ENCODE assay signal across 7 mouse cellular contexts in the genomic region with DNA sequence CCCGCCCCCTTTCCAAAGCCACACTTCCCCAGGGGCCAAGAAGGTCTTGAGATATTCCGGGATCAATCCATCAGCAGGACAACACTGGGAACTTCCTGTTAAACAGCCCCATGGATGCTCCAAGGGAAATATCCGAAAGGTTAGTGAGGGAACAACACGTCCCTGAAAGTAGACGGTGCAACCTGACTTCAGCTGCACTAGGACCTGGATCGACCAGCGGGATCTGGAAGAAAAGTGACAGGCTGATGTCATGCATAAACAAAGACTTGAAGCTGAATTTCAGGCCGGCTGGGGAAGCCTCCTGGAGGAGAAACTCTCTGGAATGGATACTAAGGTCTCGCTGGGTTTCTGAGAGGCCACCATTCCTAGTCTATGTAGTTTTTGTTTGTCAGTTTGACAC. TPM values are rescaled to one million over a fixed set of nuclear protein-coding genes. Genes with fewer than 3 reads are reported as not detected.
DNase-seq lines count a peak whose midpoint lies in the region; ATAC-seq and TF ChIP-seq lines count a peak whose summit lies in the region.

No protein-coding gene starts in this region.

- 5% methylated on average over 9 of the region's 9 CpGs for WGBS in embryonic facial prominence, embryonic 12.5 days
- WGBS in limb, embryonic 12.5 days: 2% methylated on average over 9 of the region's 9 CpGs
- WGBS in small intestine, adult 2 months: 5% methylated on average over 9 of the region's 9 CpGs

- no peak for TF ChIP-seq POLR2A in small intestine, adult 2 months (IDR thresholded peaks at IDR 0.05; ENCODE audit: low read depth, low read length)

- no peak for DNase-seq in layer of hippocampus, adult 2 months (ENCODE audit: low spot score in 2 of 2)
- DNase-seq in layer of hippocampus, postnatal 25 days (ENCODE audit: extremely low spot score in 1 of 2, low spot score in 1 of 2): no peak
- peak; percentile 81 for DNase-seq in MN1 (ENCODE audit: low spot score)
- DNase-seq in gastrocnemius, postnatal 36 days: no peak

- H3K27ac ChIP-seq in layer of hippocampus, adult 2 months: peak overlapping the region; percentile 98; the same call in 1 of the 2 replicates
- H3K27ac ChIP-seq in embryonic facial prominence, embryonic 12.5 days: no peak overlapping the region
- no peak overlapping the region for H3K27ac ChIP-seq in limb, embryonic 12.5 days
- no peak overlapping the region for H3K27ac ChIP-seq in small intestine, adult 2 months (ENCODE audit: insufficient read depth, low read depth, low read length)

- H3K4me3 ChIP-seq in layer of hippocampus, adult 2 months: peak overlapping the region; percentile 75
- H3K4me3 ChIP-seq in embryonic facial prominence, embryonic 12.5 days: peak overlapping the region; percentile 53
- peak overlapping the region; percentile 63 for H3K4me3 ChIP-seq in limb, embryonic 12.5 days (replicated peaks)
- H3K4me3 ChIP-seq in small intestine, adult 2 months (ENCODE audit: low read depth, low read length): peak overlapping the region; percentile 96

- no peaks in the 10 kb centered on the region for H3K4me1 ChIP-seq in embryonic facial prominence, embryonic 12.5 days
- peaks cover 18% of the 10 kb centered on the region for H3K4me1 ChIP-seq in limb, embryonic 12.5 days (replicated peaks)
- H3K4me1 ChIP-seq in small intestine, adult 2 months (ENCODE audit: control insufficient read depth, insufficient read depth, insufficient read length, low read length): peaks cover 13% of the 10 kb centered on the region

- H3K9me3 ChIP-seq in embryonic facial prominence, embryonic 12.5 days: no peaks in the 10 kb centered on the region
- H3K9me3 ChIP-seq in limb, embryonic 12.5 days: 0 out of 2 replicates have a peak, but pooled peaks cover 5% of the 10 kb centered on the region

- peaks cover 16% of the 10 kb centered on the region for H3K27me3 ChIP-seq in embryonic facial prominence, embryonic 12.5 days
- peaks cover 33% of the 10 kb centered on the region for H3K27me3 ChIP-seq in limb, embryonic 12.5 days
- no peaks in the 10 kb centered on the region for H3K27me3 ChIP-seq in small intestine, adult 2 months (ENCODE audit: control insufficient read depth, insufficient read depth, low read length)

- 0 out of 2 replicates have a peak, but pooled peaks have one; percentile 13 for ATAC-seq in embryonic facial prominence, embryonic 12.5 days (ENCODE audit: insufficient number of reproducible peaks, insufficient read depth, low FRiP score, low TSS enrichment)
- ATAC-seq in limb, embryonic 12.5 days (ENCODE audit: insufficient number of reproducible peaks, insufficient read depth, low FRiP score, low TSS enrichment, low read depth): peak; percentile 40; the same call in 1 of the 2 replicates

- intact Hi-C loops in gastrocnemius, postnatal 36 days (cut with DNase I): loop anchor here (5.0 kb wide), 1 partner anchor 35 kb away; no protein-coding TSS in a partner anchor

- no peak overlapping the region; the same call in 1 of the 2 replicates for H3K9ac ChIP-seq in embryonic facial prominence, embryonic 12.5 days
- peak overlapping the region; percentile 52; the same call in 1 of the 2 replicates for H3K9ac ChIP-seq in limb, embryonic 12.5 days (replicated peaks)

- H3K4me2 ChIP-seq in embryonic facial prominence, embryonic 12.5 days (replicated peaks): peak overlapping the region; percentile 99
- peak overlapping the region; percentile 99 for H3K4me2 ChIP-seq in limb, embryonic 12.5 days

- no peaks in the 10 kb centered on the region for H3K36me3 ChIP-seq in embryonic facial prominence, embryonic 12.5 days
- no peaks in the 10 kb centered on the region for H3K36me3 ChIP-seq in limb, embryonic 12.5 days
- no peaks in the 10 kb centered on the region for H3K36me3 ChIP-seq in small intestine, adult 2 months (ENCODE audit: control insufficient read depth, insufficient read depth, low read length)

- peak; percentile 6; the same call in 1 of the 2 replicates for TF ChIP-seq CTCF in layer of hippocampus, adult 2 months (conservative IDR thresholded peaks at IDR 0.05)
- TF ChIP-seq CTCF in small intestine, adult 2 months (IDR thresholded peaks at IDR 0.05; ENCODE audit: extremely low read depth, insufficient read length, insufficient replicate concordance, low read depth, low read length): no peak

RNA-seq across cellular contexts. Expression of a gene that starts 0.5 kb away (rescaled TPM):
- 10 to 100 TPM; 19.9 to 22.3 TPM for total RNA-seq in layer of hippocampus, adult 2 months (2021)
- total RNA-seq in layer of hippocampus, postnatal 25 days (2021): 10 to 100 TPM; 17.8 to 23.4 TPM
- polyA plus RNA-seq in embryonic facial prominence, embryonic 12.5 days (2016; fragmentation: Nextera tagmentation; extraction: Ambion mirVana): 9.5 and 9.7 TPM in 2 replicates
- 5.1 and 5.4 TPM in 2 replicates for polyA plus RNA-seq in limb, embryonic 12.5 days (2016; fragmentation: Nextera tagmentation; extraction: Ambion mirVana)
- polyA plus RNA-seq in small intestine, adult 2 months (2012; rRNA removed): 25.9 and 28.9 TPM in 2 replicates
- 10 to 100 TPM; 21.1 to 26.3 TPM for total RNA-seq in gastrocnemius, postnatal 36 days (2021)

RNA-seq across cellular contexts. Expression of a gene that starts 39.3 kb away (rescaled TPM):
- 100 to 1,000 TPM; 154 to 156 TPM for total RNA-seq in layer of hippocampus, adult 2 months (2021)
- 100 to 1,000 TPM; 135 to 150 TPM for total RNA-seq in layer of hippocampus, postnatal 25 days (2021)
- 16.7 and 16.8 TPM in 2 replicates for polyA plus RNA-seq in embryonic facial prominence, embryonic 12.5 days (2016; fragmentation: Nextera tagmentation; extraction: Ambion mirVana)
- polyA plus RNA-seq in limb, embryonic 12.5 days (2016; fragmentation: Nextera tagmentation; extraction: Ambion mirVana): 16.4 and 16.9 TPM in 2 replicates
- polyA plus RNA-seq in small intestine, adult 2 months (2012; rRNA removed): 13.4 and 24.0 TPM in 2 replicates
- total RNA-seq in gastrocnemius, postnatal 36 days (2021): 1 to 10 TPM; 3.7 to 4.0 TPM

Comparison
In these comparisons a context has a peak if more than half of its experiments do, and no peak if none do; other contexts are left out.
1. RNA of a gene that starts 39.3 kb away (total RNA-seq): 154 to 156 TPM in layer of hippocampus, adult 2 months and 135 to 150 TPM in layer of hippocampus, postnatal 25 days; 3.7 to 4.0 TPM in gastrocnemius, postnatal 36 days; every median in the first group is over 10 times any median in the second.
2. Peak in every context shown above with its lines, with median percentiles within 50 percentile points of each other: H3K4me3 ChIP-seq.